Mouse (Mus musculus) embryo, embryonic 11.5 days (tissue): ENCODE measurements at regions not wholly inside any gene's neighbourhood (a gene's known extent, or its start where the extent isn't known, plus 50 kb on each side); places are given as distances from the start of the nearest gene placed in this dataset.

Experiments used
- DNase-seq: peaks from one replicate; pipeline ENCODE4 v3.0.0-alpha.2; 2012; ENCODE audit warnings: low read depth, low spot score

DNA sequence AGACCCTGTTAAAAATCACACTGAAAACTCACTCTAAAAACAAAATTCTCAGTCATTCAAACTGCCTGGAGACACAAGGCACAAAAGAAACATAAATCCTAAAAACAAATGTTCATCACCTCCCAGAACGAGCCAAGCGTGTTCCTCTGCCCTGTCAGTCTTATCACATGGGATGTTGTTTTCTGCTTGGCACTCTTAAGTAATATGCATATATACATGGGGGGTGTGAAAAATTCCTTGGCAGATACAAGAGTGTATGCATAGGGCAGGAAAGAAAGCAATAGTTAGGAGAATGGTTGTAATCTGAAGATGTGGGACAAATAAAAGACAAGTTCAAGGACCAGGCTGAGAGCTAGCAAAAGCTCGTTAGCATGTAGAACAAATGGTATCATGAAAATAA is 179.4 kb downstream of the Qdpr start:
- no peak for DNase-seq

DNA sequence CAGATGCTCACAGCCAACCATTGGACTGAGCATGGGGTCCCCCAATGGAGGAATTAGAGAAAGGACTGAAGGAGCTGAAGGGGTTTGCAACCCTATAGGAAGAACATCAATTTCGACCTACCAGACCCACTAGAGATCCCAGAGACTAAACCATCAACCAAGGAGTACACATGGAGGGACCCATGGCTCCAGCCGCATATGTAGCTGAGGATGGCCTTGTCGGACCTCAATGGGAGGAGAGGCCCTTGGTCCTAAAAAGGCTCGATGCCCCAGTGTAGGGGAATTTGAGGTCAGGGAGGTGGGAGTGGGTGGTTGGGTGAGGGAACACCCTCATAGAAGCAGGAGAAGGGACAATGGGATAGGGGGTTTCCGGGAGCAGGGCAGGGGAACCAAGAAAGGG is 180.6 kb downstream of the Qdpr start:
- no peak for DNase-seq

DNA sequence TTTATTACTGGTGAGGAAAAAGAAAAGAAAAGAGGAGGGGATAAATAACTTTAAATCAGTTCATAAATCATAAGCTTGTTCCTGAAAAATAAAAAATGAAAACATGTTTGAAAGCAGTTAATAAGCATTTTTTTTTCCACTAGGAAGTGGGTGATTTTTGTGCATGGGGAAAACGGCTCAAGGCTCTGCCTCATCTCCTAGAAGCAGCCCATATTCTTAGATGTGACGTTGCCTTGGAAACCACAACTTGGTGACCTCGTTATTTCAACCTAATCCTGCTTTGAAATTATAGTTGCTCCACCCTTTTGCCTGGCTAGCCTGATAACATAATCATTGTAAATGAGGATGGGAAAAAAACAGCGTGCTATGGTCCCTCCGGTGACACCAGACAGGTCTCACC is 183.1 kb downstream of the Qdpr start:
- DNase-seq = no peak

DNA sequence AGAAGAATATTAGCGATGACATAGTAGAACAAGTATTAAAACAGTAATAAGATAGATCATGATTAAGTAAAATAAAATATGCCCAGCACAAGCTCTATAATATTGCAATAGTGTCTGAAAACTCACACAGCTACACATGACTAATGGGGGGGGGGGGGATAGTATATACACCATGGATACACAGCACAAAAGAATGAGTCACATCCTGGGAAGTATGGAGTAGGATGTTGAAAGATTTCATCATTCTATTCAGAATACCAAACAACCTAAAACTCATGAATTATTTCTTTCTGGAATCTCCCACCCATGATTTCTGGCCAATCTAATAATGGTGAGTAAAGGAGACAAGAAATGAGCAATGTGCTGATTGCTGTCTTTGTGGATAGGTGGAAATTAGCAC is 191.6 kb downstream of the Qdpr start:
- no peak for DNase-seq

DNA sequence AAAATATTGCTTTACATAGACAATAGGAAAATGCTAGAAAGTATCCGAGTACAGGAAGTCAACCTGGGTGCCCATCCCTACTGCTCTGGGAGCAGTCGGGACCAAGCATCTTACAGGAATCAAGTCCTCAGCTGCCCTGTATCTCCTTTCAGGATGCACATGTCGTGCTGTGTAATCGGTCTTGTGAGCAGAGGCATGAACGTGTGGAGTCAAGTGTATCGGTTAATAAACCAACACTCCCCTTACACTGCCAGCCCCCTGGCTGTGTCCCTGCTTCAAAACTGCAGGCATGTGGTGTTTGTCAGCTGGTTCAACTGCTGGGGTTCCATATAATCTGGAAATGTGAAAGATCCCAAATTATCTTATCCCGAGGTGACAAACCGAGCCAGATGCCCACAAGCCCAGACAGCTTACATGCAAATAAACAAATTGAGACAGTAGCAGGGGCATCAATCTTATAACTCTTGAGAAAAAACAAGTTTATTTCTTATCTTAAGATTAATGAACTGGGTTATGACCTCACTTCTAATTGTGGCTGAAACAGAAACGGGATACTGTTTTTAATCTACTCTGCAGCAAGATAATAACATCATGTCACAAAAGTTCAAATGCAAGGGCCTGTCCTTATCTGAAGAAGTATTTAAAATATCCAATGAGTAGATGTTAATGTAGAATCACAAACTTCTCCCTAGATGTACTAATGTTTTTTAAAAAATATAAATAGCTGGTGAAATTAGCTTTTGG is 193.6 kb downstream of the Qdpr start:
- DNase-seq = no peak

DNA sequence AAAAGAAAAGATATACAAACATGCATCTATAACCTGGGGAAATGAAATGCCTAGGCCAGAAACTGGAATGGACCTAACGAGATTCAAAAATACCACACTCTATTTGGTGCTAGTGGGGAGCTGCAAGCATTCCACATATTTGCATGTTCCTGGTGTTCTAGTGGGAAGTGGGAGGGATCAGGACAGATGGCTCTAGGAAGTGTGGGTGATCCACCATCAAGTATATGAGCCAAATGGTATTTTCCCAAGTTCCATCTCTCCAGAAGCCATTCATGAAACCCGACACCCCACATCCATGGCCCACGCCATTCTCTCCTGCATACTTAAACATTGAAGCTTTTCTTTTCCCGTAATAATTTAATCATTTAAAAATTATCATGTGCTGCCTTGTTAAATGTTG is 218.2 kb downstream of the Qdpr start:
- no peak for DNase-seq

DNA sequence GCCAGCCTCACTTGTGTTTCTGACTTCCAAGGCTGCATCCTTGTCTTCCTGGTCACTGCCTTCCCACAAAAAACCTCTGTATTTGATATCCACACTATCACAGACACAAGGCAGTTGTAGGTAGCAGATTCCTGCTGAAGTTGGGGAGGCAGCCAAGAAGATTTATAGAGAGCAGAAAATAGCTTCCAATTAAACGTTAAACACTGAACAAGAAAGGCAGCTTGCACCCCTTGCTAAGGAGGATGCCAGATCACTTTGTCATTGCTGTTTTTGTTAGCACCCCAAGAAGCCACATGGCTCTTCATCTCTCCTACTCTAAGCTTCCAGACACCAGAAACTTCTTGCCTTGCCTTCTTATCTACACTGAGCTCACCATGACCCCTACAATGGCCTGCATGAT is 219.9 kb downstream of the Qdpr start:
- DNase-seq = no peak

DNA sequence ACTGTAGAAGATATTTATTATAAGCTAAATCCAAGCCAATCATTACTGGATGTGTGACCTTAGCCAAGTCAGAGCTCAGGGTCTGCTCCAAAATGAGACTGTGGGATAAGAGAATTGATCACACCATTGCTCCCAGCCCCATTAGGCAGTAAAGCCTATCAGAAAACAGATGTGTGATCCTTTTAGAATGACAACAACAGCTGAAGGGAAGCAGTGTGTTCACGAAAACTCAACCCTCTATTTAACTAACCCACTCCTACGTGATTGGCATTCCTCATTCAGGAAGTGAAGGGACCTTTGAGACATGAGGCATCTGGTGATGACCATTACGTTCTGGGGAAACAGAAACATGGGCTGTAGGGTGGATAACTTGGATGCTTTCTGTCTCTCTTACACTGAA is 220.6 kb downstream of the Qdpr start:
- no peak for DNase-seq

DNA sequence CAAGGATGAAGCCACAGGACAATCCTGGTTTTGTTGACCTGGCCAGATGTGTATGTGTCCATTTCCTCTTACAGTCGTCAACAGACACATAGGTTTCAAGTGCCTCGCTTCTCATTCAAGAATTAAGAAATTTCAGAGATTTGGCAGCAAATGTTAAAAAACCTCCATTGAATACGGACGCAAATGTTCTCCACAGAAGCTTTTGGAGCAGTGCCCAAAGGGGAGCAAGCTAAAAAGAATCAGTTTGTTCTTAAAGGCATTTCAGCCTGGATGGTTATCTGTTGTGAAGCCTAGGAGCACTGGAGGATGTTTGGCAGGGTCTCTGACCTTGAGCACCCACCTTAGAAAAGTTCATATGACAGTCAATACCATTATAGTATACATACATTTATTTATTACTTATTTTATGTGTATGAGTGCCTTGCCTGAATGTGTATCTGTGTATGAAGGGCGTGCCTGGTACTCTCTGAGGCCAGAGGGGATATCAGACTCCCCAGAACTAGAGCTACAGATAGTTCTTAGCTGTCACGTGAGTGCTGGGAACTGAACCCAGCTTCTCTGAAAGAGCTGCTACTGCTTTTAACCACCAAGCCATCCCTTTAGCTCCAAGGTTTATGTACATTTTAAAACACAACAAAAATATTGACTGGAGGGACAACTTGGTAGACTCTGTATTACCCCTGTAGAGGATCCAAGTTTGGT is 221.7 kb downstream of the Qdpr start:
- no peak for DNase-seq

DNA sequence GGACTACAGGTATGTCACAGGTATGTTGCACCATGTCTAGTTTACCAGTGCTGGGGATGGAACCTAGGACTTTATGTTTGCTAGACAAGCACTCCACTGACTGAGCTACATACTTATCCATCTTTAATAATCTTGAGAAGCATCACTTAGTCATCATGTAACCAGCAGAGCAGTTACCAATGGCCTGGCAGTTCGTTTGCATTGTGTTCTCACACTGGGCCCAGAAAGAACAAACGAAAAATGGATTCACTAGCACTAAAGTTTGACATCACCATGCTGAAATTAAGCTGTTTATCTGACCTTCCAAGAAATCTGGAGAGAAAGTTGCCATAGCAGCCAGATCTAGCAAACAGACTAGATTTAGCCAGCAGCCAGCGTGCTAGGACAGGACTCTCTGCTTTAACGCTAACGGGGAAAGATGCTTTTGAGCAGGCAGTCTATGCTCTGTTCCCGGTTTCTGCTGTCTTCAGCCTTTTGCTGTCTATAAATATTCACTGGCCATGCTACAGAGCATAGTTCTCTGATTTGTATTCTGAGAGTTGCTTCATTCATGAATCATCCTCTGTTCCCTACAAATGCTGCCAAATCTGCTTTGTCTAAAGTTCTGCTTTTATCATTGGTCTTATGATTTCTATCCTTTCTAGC is 229.6 kb downstream of the Qdpr start:
- DNase-seq = no peak

DNA sequence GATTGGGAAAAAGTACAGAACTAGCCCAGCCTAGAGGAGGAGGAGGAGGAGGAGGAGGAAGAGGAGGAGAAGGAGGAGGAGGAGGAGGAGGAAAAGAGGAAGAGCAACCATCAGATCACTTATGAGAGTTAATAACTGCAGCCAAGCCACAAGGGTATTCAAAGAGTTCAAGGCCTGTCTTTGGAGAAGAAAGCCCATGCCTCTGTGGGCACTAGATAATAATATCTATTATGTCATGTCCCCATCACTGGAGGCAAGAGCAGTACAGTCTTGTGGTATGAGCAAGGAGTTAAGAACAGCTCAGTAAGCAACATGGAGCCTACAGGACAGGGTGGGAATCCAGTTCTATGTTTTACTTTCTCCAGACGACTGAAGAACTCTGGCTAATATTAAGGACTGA is 230.5 kb downstream of the Qdpr start:
- no peak for DNase-seq

DNA sequence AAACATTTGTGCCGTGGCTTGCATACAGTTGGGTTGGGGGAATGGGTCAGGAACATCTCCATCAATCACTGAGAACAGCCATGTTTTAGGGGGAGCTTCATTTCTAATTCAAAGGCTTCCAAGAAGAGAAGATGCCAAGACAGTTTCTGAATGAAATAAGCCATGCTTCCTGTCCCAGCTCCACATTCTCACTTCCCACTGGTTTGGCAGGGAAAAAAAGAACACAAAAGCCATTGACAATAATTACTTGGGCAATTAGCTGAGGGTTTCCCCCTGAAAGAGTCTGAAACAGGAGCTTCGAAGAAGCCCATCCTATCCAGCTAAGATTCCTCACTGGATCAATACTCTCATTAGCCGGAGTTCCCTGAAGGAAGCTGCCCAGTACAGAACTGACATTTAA is 230.9 kb downstream of the Qdpr start:
- no peak for DNase-seq

DNA sequence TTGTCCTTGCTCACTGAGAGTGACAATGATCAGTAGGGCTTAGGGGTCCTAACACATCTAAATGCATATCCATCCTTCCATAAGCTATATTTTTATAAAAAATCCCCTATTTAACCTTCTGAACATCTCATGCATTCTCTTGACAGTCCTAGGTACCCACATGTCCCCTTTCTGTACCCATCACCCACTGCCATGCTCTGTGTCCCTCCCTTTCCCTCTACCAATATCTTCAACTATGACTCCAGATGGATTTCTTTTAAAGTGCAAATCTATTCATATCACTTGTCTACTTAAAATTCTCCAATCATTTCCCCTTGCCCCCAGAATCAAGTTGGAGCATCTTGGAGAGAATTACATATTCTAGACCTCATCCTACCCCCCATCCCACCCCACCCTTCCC is 235.6 kb downstream of the Qdpr start:
- DNase-seq = no peak

DNA sequence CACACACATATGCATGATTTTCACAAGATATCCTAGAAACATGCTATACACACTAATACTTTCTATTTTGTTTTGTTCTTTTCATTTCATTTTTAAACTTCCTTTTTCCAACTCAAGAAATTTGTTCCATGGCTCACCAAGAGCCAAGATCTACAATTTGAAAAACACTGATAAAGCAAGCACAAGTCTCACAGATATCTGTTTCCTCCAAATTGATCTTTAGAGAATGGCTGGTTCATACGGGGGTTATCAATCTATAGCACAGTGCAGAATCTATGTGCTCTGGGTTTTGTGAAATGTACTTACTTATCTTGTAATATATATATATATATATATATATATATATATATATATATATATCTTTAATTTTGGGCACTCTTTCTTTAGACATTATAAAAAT is 251.6 kb downstream of the Qdpr start:
- DNase-seq = no peak

DNA sequence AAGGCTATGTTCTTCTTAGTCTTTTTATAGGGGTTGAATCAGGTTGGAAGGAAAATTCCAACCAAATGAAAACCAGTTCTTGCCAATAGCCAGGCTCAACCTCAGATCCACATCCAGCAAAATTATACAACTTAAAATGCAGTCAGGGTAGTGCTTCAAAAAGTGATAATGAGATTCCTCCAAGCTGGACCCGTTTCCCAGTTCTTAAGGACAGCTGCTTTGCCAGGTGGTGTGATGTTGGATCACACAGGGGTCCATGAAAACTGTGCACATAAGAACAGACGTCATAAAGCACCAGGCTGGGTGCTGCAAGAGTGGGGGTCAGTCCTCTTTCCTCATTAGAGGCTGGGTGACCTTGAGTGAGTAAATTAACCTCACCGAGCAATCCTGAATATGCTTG is 253.9 kb downstream of the Qdpr start:
- no peak for DNase-seq

DNA sequence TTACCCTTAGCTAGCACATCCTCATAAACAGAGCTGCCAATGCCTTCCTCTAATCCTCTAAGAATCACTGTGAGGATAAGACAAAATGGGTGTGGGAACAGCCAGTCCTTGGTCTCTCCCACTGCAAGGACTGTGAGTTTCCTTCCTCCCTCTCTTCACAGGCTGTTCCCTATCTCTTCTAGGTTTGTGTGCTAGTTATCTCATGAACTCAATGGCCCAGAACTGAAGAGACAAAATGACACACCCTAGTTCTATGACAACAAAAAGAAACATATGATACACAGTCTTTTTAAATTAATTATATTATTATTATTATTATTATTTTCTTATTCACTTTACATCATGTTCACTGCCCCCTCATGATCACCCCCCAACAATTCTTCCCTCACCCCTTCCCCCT is 257.7 kb downstream of the Qdpr start:
- DNase-seq = no peak

DNA sequence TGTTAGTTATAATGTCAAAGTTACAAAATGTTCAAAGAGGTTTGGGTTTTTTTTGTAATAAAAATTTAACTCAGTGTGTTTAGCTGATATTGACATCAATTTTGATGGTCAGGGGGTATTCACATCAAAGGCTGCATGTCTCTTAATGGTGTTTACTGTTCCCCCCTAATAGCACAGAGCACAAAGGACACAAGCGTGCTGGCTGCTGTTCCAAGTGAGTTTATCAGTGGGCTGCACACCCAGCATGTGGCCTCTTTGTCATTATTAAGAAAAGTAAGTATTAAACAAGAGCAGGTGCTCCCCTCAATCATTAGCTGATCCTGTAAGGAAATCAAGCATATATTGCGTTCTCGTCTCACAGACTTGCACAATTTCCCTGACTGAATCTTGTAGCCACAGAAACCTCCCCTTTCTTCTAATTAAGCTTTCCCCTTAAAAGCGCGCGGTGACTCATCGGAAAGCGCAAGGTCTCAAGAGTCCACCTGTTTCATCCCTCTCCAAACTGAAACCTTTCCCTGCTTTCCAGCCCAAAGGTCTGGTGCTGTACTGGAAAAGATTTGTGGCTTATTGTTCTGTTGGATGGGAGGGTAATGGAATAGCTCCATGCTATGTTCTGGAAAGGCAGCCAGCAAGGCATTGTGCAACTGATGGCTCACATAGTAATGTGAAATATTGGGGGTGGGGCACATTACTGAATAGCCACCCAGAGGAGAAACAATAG is 276.8 kb downstream of the Qdpr start:
- no peak for DNase-seq

DNA sequence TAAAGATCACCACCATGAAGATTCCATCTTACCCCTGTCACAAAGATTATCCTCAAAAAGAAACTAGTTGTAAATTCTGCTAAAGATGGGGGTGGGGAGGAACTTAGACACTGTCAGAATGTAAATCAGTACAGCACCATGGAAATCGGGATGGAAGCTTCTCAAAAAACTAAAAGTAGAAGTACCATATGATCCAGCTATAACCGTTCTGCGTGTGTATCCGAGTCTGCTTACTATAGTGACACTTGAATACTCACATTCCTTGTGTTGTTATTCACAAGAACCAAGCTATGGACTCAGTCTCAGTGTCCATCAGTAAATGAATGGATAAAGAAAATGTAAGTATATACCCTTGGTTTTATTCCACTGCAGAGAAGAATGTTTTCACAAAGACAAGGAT is 290.8 kb downstream of the Qdpr start:
- DNase-seq = no peak

DNA sequence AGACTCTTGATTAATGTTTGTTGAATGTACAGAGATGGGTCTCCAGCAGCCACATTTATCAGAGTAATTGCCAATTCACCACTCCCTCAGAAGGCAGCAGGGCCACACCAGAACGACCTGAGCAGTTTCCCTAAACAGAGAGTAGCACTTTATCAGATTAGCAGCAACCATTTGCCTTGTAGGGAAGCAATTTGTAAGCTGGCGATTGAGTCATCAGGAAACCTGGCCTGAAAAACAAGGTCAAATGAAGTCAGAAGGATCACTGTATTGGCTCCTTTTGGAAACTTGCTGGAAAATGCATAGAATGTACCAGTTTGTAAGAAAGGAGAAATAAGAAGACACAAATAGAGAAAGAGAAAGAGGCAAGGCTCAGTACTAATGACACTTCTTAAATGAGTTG is 295.1 kb downstream of the Qdpr start:
- no peak for DNase-seq

DNA sequence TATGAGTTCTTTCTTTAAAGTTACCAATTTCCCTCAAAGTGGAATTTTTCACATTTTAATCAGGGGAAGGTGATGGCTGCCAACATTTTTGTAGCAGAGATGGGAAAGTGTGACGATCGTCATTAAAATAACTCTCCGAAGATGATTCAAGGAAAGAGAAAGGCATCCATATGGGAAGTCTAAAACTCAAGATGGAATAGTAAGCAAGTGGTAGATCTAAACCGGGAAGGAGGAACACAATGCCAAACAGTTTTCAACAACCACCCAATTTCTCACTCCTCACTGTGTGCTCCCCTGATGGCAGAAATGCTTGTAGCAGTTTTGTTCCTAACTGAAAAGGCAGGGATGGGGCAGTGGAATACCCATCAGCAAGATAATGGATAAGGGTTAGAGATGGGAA is 305.9 kb downstream of the Qdpr start:
- no peak for DNase-seq

DNA sequence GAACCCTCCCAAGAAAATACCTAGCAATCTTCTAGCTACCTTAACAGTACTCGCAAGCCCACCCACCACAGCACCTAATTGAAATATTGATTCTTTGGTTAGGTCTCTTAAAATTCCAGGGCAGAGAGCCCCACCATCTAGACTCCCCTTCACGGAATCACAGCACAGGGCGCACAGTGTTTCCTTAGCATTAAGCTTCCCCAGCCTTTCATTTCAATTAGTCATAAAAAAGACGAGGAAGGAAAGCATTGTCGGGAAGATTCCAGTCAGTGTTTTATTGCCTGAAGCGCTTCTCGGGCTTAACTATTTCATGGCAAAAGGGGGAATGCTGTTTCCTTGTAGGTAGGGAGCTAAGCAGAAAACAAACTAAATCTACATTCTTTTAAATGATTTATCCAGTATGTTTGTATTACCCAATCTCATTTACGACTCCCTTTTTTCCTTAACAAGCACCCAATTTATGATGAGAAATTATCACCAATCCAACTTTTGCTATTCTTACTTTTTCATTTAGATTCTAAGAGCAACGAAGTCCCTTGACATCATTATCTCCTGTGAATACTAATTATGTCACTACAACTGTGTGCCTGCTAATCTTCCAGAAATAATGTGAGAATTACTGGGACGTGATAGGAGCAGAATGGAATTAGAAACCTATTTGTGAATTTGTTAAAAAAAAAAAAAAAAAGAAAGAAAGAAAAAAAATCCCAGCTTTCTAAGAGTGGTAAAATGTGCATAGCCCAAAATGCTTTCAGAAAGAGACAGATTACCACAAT is 312.6 kb downstream of the Qdpr start:
- DNase-seq = no peak

DNA sequence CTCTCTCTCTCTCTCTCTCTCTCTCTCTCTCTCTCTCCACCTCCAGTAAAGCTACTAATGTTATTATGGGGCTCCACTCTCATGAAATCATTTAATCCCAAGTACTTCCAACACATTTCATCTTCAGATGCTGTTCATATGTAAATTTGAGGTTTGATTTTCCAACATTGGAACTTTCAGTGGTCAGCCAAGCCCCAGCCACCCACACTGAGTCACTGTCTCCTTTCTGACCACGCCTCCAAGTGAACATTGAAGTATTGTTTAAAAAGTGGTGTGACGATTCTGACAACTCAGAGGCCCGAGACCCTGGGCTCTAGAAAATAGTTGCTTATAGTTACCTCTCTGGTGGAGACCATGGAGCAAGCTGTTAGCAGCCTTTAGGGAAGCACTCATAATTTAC is 313.3 kb downstream of the Qdpr start:
- DNase-seq = no peak
